Mouse (Mus musculus) myocyte (in vitro differentiated cells): ENCODE measurements around the gene Vps52.

Experiments
- CEBPB ChIP-seq: IDR thresholded peaks from 2 replicates; pipeline ENCODE4 v1.6.1; 2011; ENCODE audit warnings: mild to moderate bottlenecking, moderate library complexity; ENCODE audit not compliant: poor library complexity, insufficient read depth, severe bottlenecking
- MAX ChIP-seq: IDR thresholded peaks from one replicate; pipeline ENCODE4 v1.6.1; 2011; ENCODE audit warnings: low read depth, mild to moderate bottlenecking, control low read depth
- MYOD1 ChIP-seq, 3 experiments: IDR thresholded peaks; one replicate each; pipeline ENCODE4 v1.6.1; 2011; ENCODE audit warnings: control low read depth in 2 of 3, low read depth in 2 of 3, mild to moderate bottlenecking in 2 of 3, moderate library complexity in 1 of 3; ENCODE audit not compliant: insufficient read length in 2 of 3, control insufficient read depth in 1 of 3
- MYOG ChIP-seq, 3 experiments: IDR thresholded peaks; one replicate each; pipeline ENCODE4 v1.6.1; 2011; ENCODE audit warnings: control low read depth in 2 of 3, low read depth in 2 of 3, mild to moderate bottlenecking in 2 of 3; ENCODE audit not compliant: insufficient read length in 2 of 3, control insufficient read depth in 1 of 3, insufficient read depth in 1 of 3
- POLR2A ChIP-seq: IDR thresholded peaks from one replicate; pipeline ENCODE4 v1.6.1; 2011; ENCODE audit warnings: low read depth, mild to moderate bottlenecking, control low read depth, moderate library complexity; ENCODE audit not compliant: insufficient read length
- POLR2AphosphoS2 ChIP-seq: IDR thresholded peaks from one replicate; pipeline ENCODE4 v1.6.1; 2011; ENCODE audit warnings: low read depth, control low read depth; ENCODE audit not compliant: insufficient read length
- REST ChIP-seq: IDR thresholded peaks from one replicate; pipeline ENCODE4 v1.6.1; 2011; ENCODE audit warnings: mild to moderate bottlenecking, control low read depth, moderate library complexity; ENCODE audit not compliant: insufficient read depth, insufficient read length
- SRF ChIP-seq: IDR thresholded peaks from one replicate; pipeline ENCODE4 v1.6.1; 2011; ENCODE audit warnings: low read depth; ENCODE audit not compliant: control insufficient read depth, insufficient read length
- TCF3 ChIP-seq: IDR thresholded peaks from one replicate; pipeline ENCODE4 v1.6.1; 2011; ENCODE audit warnings: low read depth, control low read depth; ENCODE audit not compliant: insufficient read length
- USF1 ChIP-seq: IDR thresholded peaks from one replicate; pipeline ENCODE4 v1.6.1; 2011; ENCODE audit warnings: low read depth, mild to moderate bottlenecking, control low read depth, moderate library complexity

DNA sequence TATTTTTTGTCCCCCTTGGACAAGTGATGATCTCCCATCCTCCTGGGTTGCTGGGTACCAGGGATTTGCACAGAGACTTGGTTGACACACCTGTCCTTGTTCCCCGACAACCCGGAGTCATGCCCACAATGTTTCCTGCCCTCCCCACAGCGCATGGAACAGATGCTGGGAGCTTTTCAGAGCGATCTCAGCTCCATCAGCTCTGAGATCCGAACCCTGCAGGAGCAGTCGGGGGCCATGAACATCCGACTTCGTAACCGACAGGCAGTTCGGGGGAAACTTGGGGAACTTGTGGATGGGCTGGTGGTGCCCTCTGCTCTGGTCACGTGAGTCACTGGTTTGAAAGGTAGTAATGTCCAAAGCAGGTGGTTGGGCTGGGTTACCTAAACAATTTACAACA is 2.8 kb downstream of the Vps52 start:
- TF ChIP-seq POLR2A (no peak), MYOD1 (IDR thresholded peaks at IDR 0.05; ENCODE audit: control insufficient read depth in 1 of 3, insufficient read length in 2 of 3, low read depth in 2 of 3) (no peak), POLR2AphosphoS2 (no peak), USF1 (no peak), CEBPB (no peak), TCF3 (no peak), SRF (no peak), MAX (no peak), MYOG (IDR thresholded peaks at IDR 0.05; ENCODE audit: control insufficient read depth in 1 of 3, insufficient read depth in 1 of 3, insufficient read length in 2 of 3, low read depth in 2 of 3) (no peak), REST (no peak)
